Mouse (Mus musculus): Measurements from ENCODE around the gene Zfp526. TPM values are rescaled to one million over a fixed set of nuclear protein-coding genes. Genes with fewer than 3 reads are reported as not detected.
"Not testable (repeated sequence)": the region's sequence is repeated elsewhere in the genome, so short reads cannot be mapped to it uniquely, and the experiment has no call there.

Zfp526 gene
- total and polyA plus RNA-seq, 3 experiments: 9.9 to 27.6 (median 20.8) TPM

DNA sequence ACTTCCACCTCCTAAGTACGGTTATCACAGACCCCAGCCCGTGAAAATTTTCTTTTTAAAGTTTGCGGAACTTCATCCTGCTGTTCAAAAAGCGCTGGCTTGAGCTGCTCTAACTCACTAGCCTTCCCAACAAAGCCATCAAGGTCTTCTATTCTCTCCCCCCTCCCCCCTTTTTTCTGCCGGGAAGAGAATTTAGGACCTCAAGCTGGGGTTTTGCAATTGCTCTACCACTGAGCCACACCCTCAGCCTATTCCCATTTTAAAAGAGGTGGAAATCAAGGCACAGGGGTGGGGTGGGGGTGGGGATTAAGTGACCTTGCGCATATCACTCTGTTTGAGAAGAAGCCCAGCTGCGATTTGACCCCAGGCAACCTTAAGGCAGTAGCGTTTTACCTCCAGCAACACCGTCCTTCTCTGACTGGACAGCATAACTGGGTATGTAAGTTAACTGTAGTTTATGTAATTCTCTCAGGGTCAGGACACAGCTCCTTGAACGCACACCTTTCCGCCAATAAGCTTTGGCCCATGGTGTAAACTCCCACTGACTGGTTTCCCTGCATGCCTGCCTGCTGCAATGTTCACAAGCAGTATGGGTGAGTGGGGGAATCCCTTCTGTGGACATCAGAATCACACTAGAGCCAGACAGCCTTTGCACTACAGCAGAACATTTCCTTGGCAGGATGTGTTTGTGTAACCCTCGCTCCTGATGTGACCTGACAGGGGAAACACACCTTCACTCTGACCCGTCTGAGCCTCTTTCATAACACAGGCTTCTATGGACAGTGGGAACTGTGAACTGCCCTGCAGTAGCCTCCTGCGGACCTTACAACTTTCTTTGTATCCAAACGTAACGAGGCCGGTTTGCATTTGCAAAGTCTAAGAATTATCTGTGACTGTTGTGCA, 43.0 kb downstream of the Zfp526 start:
- H3K4me3 ChIP-seq (ENCODE audit: low read depth, low read length): no peak overlapping the region
- no peaks in the 10 kb centered on the region for H3K36me3 ChIP-seq (replicated peaks)
- no peaks in the 10 kb centered on the region for H3K27me3 ChIP-seq (ENCODE audit: insufficient read depth, low read length)
- H3K9me3 ChIP-seq (replicated peaks): no peaks in the 10 kb centered on the region
- TF ChIP-seq TAL1 (conservative IDR thresholded peaks at IDR 0.05; ENCODE audit: low read depth, low read length): no peak
- TF ChIP-seq POLR2AphosphoS5 (IDR thresholded peaks at IDR 0.05; ENCODE audit: insufficient replicate concordance, low read depth, low read length): no peak
- TF ChIP-seq GATA2 (IDR thresholded peaks at IDR 0.05; ENCODE audit: borderline replicate concordance, low read depth, low read length): no peak
- TF ChIP-seq GATA1 (IDR thresholded peaks at IDR 0.05; ENCODE audit: borderline replicate concordance, low read length): no peak
- TF ChIP-seq CTCF (IDR thresholded peaks at IDR 0.05; ENCODE audit: low read depth, low read length): no peak
- ATAC-seq (ENCODE audit: extremely low read depth, insufficient number of reproducible peaks, low FRiP score, poor library complexity, severe bottlenecking) (no peak), DNase-seq (ENCODE audit: low spot score) (no peak)
- peaks cover 26% of the 10 kb centered on the region for H3K4me1 ChIP-seq (ENCODE audit: insufficient read depth, low read depth, low read length)

GRCm38 (mm10) chr7:25265743-25266142, 44.5 kb downstream of the Zfp526 start:
- peaks cover 41% of the 10 kb centered on the region for H3K4me1 ChIP-seq (ENCODE audit: insufficient read depth, low read depth, low read length)
- not testable (repeated sequence) for H3K9me3 ChIP-seq (replicated peaks); H3K4me3 ChIP-seq (ENCODE audit: low read depth, low read length)

GRCm38 (mm10) chr7:25266180-25266962, 45.1 kb downstream of the Zfp526 start:
- H3K4me1 ChIP-seq (ENCODE audit: insufficient read depth, low read depth, low read length): peaks cover 47% of the 10 kb centered on the region
- H3K9me3 ChIP-seq (replicated peaks): no peaks in the 10 kb centered on the region
- H3K4me3 ChIP-seq (ENCODE audit: low read depth, low read length): peak overlapping the region; percentile 85; the same call in 1 of the 2 replicates
- no peak for ATAC-seq (ENCODE audit: extremely low read depth, insufficient number of reproducible peaks, low FRiP score, poor library complexity, severe bottlenecking)
- no peak for DNase-seq (ENCODE audit: low spot score)
- H3K27me3 ChIP-seq (ENCODE audit: insufficient read depth, low read length): no peaks in the 10 kb centered on the region
- H3K36me3 ChIP-seq (replicated peaks): peaks cover 18% of the 10 kb centered on the region
- TF ChIP-seq GATA1 (IDR thresholded peaks at IDR 0.05; ENCODE audit: borderline replicate concordance, low read length) (no peak), TAL1 (conservative IDR thresholded peaks at IDR 0.05; ENCODE audit: low read depth, low read length) (no peak), GATA2 (IDR thresholded peaks at IDR 0.05; ENCODE audit: borderline replicate concordance, low read depth, low read length) (no peak), POLR2AphosphoS5 (IDR thresholded peaks at IDR 0.05; ENCODE audit: insufficient replicate concordance, low read depth, low read length) (no peak), CTCF (IDR thresholded peaks at IDR 0.05; ENCODE audit: low read depth, low read length) (no peak)

More at GRCm38 (mm10) chr7:25265743-25266142, 44.5 kb downstream of the Zfp526 start:
- H3K27me3 ChIP-seq (ENCODE audit: insufficient read depth, low read length); DNase-seq (ENCODE audit: low spot score); ATAC-seq (ENCODE audit: extremely low read depth, insufficient number of reproducible peaks, low FRiP score, poor library complexity, severe bottlenecking): not testable (repeated sequence)
- peaks cover 12% of the 10 kb centered on the region for H3K36me3 ChIP-seq (replicated peaks)

DNA sequence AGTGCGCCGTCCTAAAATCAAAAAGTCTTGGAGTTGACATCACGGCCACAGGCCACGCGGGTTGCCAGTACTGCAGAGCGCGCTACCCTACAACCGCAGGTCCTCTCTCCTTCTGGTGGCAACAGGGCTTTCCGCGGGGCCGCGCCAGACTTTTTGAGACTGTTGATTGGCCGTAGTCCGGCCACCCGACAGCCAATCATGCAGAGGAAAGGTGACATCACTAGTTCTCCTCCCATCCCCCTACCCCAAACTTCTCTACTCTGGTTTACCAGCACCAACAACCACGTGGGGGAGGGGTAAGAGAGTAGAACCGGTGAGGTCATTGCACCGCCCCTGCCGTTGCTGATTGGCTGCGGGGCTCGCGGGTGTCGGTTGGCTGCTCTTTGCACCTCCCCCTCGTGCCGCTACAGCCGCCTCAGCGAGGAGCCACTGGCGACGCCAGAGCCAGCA, 46.1 kb downstream of the Zfp526 start, which contains the start of gene Cic:
TSS of gene Cic (plus strand) at position 404 of the 450 bp plus-strand sequence.
- peak within 1 kb of the TSS; percentile 85 for H3K4me3 ChIP-seq (ENCODE audit: low read depth, low read length)
- DNase-seq (ENCODE audit: low spot score): peak; percentile 94
- no peaks in the 10 kb centered on the region for H3K9me3 ChIP-seq (replicated peaks)
- H3K27me3 ChIP-seq (ENCODE audit: insufficient read depth, low read length): no peaks in the 10 kb centered on the region
- TF ChIP-seq GATA1 (IDR thresholded peaks at IDR 0.05; ENCODE audit: borderline replicate concordance, low read length) (no peak), GATA2 (IDR thresholded peaks at IDR 0.05; ENCODE audit: borderline replicate concordance, low read depth, low read length) (no peak), CTCF (IDR thresholded peaks at IDR 0.05; ENCODE audit: low read depth, low read length) (no peak), TAL1 (conservative IDR thresholded peaks at IDR 0.05; ENCODE audit: low read depth, low read length) (no peak), POLR2AphosphoS5 (IDR thresholded peaks at IDR 0.05; ENCODE audit: insufficient replicate concordance, low read depth, low read length) (no peak)
- peak; percentile 73 for ATAC-seq (ENCODE audit: extremely low read depth, insufficient number of reproducible peaks, low FRiP score, poor library complexity, severe bottlenecking)
- peaks cover 57% of the 10 kb centered on the region for H3K4me1 ChIP-seq (ENCODE audit: insufficient read depth, low read depth, low read length)
- peaks cover 28% of the 10 kb centered on the region for H3K36me3 ChIP-seq (replicated peaks)

DNA sequence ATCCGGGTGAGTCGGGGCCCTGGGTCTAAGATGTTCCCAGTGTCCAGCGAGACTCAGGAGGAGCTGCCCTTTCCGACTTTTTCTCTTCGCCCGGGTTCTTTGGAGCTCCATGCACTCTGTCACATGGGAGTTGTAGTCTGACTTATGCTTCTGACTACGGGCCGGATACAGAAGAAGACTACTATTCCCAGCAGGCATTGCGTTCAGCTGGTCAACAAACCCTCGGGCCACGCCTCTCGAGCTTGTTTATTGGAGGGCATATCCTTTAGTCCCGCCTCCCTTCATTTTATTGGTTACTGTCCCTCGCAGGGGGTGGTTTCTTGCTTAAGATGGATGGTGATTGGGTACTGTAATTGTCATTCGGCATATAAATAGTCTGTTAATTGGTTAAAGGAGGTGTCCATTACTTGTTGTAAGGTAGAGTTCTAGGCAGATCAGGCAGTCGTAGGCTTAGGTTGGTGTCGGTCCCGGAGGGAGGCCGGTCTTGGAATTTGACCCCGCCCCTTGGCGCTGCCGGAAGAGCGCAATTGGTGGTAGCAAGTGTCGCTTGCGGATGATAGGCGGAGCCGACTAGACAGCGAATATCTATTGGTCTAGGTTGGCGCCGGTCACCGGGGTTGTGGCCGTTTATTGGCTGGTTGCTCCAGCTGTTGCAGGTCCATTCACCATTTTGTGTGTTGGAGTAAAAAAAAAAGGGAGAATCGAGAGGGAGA, 46.7 kb downstream of the Zfp526 start:
- Histone ChIP-seq H3K9me3 (replicated peaks) (no peaks in the 10 kb centered on the region), H3K4me3 (ENCODE audit: low read depth, low read length) (peak overlapping the region; percentile 85), H3K36me3 (replicated peaks) (peaks cover 34% of the 10 kb centered on the region), H3K27me3 (ENCODE audit: insufficient read depth, low read length) (no peaks in the 10 kb centered on the region), H3K4me1 (ENCODE audit: insufficient read depth, low read depth, low read length) (peaks cover 63% of the 10 kb centered on the region)
- ATAC-seq (ENCODE audit: extremely low read depth, insufficient number of reproducible peaks, low FRiP score, poor library complexity, severe bottlenecking) (peak; percentile 79), DNase-seq (ENCODE audit: low spot score) (peak; percentile 95)
- no peak for TF ChIP-seq TAL1 (conservative IDR thresholded peaks at IDR 0.05; ENCODE audit: low read depth, low read length)
- no peak for TF ChIP-seq GATA1 (IDR thresholded peaks at IDR 0.05; ENCODE audit: borderline replicate concordance, low read length)
- no peak for TF ChIP-seq GATA2 (IDR thresholded peaks at IDR 0.05; ENCODE audit: borderline replicate concordance, low read depth, low read length)
- no peak for TF ChIP-seq CTCF (IDR thresholded peaks at IDR 0.05; ENCODE audit: low read depth, low read length)

DNA sequence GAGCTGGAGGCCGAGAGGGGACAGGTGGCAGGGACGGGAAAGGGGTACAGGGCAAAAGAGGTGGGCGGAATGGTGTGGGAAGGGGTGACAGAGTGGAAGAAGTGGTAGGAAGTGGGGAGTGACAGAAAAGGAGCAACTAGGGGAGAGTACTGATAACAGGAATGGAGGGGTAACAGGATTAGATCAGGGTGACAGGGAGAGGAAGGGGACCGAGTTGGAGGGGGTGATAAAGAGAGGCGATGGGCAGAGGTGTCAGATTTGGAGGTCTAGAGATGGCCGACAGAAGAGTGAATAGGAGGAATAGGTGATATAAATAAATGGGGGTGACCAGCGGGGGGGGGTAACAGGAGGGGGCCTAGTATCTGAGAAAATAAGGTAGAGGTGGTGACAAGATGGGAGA, 47.4 kb downstream of the Zfp526 start:
- ATAC-seq (ENCODE audit: extremely low read depth, insufficient number of reproducible peaks, low FRiP score, poor library complexity, severe bottlenecking) (no peak), DNase-seq (ENCODE audit: low spot score) (no peak)
- H3K27me3 ChIP-seq (ENCODE audit: insufficient read depth, low read length): no peaks in the 10 kb centered on the region
- peak overlapping the region; percentile 85 for H3K4me3 ChIP-seq (ENCODE audit: low read depth, low read length)
- TF ChIP-seq POLR2AphosphoS5 (IDR thresholded peaks at IDR 0.05; ENCODE audit: insufficient replicate concordance, low read depth, low read length) (no peak), CTCF (IDR thresholded peaks at IDR 0.05; ENCODE audit: low read depth, low read length) (no peak)
- H3K9me3 ChIP-seq (replicated peaks): no peaks in the 10 kb centered on the region
- H3K4me1 ChIP-seq (ENCODE audit: insufficient read depth, low read depth, low read length): peaks cover 69% of the 10 kb centered on the region
- peaks cover 40% of the 10 kb centered on the region for H3K36me3 ChIP-seq (replicated peaks)

Measured in G1E (cell line).